Mouse (Mus musculus) forebrain, embryonic 11.5 days (tissue): ENCODE measurements at regions not wholly inside any gene's neighbourhood (a gene's known extent, or its start where the extent isn't known, plus 50 kb on each side); places are given as distances from the start of the nearest gene placed in this dataset.

ENCODE experiments used
- ATAC-seq: fragments of 200-750 bp; cut with Nextera tagmentation; replicated peaks from 2 replicates; pipeline ENCODE4 v1.8.0; 2017; ENCODE audit warnings: moderate TSS enrichment; ENCODE audit not compliant: low FRiP score
- DNase-seq: peaks from one replicate; pipeline ENCODE4 v3.0.0-alpha.2; 2017; ENCODE audit warnings: low spot score
- H3K27ac ChIP-seq: fragments of 300-500 bp; sonication (generic); 2 replicates; pipeline ENCODE4 v1.5.1; 2014; ENCODE audit warnings: low read depth, low read length
- H3K27me3 ChIP-seq: fragments of 300-500 bp; sonication (generic); 2 replicates; pipeline ENCODE4 v1.6.1; 2014; ENCODE audit warnings: mild to moderate bottlenecking, low read length, mixed read lengths; ENCODE audit not compliant: control insufficient read depth, insufficient read depth
- H3K36me3 ChIP-seq: fragments of 300-500 bp; sonication (generic); 2 replicates; pipeline ENCODE4 v1.6.1; 2014; ENCODE audit warnings: mild to moderate bottlenecking, low read length, moderate library complexity, mixed read lengths; ENCODE audit not compliant: control insufficient read depth, insufficient read depth
- H3K4me1 ChIP-seq: fragments of 300-500 bp; sonication (generic); replicated peaks from 2 replicates; pipeline ENCODE4 v1.6.1; 2014; ENCODE audit warnings: low read length, mixed read lengths; ENCODE audit not compliant: control insufficient read depth, insufficient read depth
- H3K4me2 ChIP-seq: fragments of 300-500 bp; sonication (generic); 2 replicates; pipeline ENCODE4 v1.6.1; 2014; ENCODE audit warnings: low read depth, mild to moderate bottlenecking, low read length, moderate library complexity, mixed read lengths; ENCODE audit not compliant: severe bottlenecking
- H3K4me3 ChIP-seq: fragments of 300-500 bp; sonication (generic); 2 replicates; pipeline ENCODE4 v1.5.1; 2014; ENCODE audit warnings: low read depth, low read length
- H3K9ac ChIP-seq: fragments of 300-500 bp; sonication (generic); 2 replicates; pipeline ENCODE4 v1.6.1; 2014; ENCODE audit warnings: low read length
- H3K9me3 ChIP-seq: fragments of 300-500 bp; sonication (generic); 2 replicates; pipeline ENCODE4 v1.6.1; 2016; ENCODE audit warnings: low read length, mixed read lengths; ENCODE audit not compliant: control insufficient read depth
- WGBS: fragments of 180-500 bp; shearing (Covaris S2); extraction: QIAGEN DNeasy Blood & Tissue Kit; methylation state at CpG from one replicate; pipeline ENCODE4 v1.1.7; 2014; 5-methylcytosine and 5-hydroxymethylcytosine counted together

- no peaks in the 10 kb centered on the region for H3K36me3 ChIP-seq
- no peaks in the 10 kb centered on the region for H3K9me3 ChIP-seq
- no peak for DNase-seq
- H3K27ac ChIP-seq: no peak overlapping the region
- H3K9ac ChIP-seq: no peak overlapping the region
- ATAC-seq: no peak
- H3K4me1 ChIP-seq: no peaks in the 10 kb centered on the region
- H3K27me3 ChIP-seq: no peaks in the 10 kb centered on the region
- WGBS: 95% methylated on average over 3 of the region's 3 CpGs
- no peak overlapping the region for H3K4me2 ChIP-seq
- H3K4me3 ChIP-seq: no peak overlapping the region
These were observed 1114.7 kb upstream of the Cited2 start for GRCm38 (mm10) chr10:16608339-16608738.

GRCm38 (mm10) chr10:16618752-16619151, 1104.3 kb upstream of the Cited2 start:
- H3K4me1 ChIP-seq: no peaks in the 10 kb centered on the region
- no peaks in the 10 kb centered on the region for H3K27me3 ChIP-seq
- H3K27ac ChIP-seq: no peak overlapping the region
- no peak overlapping the region for H3K9ac ChIP-seq
- no peaks in the 10 kb centered on the region for H3K36me3 ChIP-seq
- ATAC-seq (no peak), DNase-seq (no peak)
- WGBS: 92% methylated on average over 2 of the region's 2 CpGs
- no peak overlapping the region for H3K4me3 ChIP-seq
- no peaks in the 10 kb centered on the region for H3K9me3 ChIP-seq
- no peak overlapping the region for H3K4me2 ChIP-seq

- ATAC-seq: no peak
- H3K9me3 ChIP-seq: no peaks in the 10 kb centered on the region
- no peak overlapping the region for H3K27ac ChIP-seq
- H3K4me2 ChIP-seq: no peak overlapping the region
- H3K36me3 ChIP-seq: no peaks in the 10 kb centered on the region
- H3K9ac ChIP-seq: no peak overlapping the region
- no peak for DNase-seq
- no peak overlapping the region for H3K4me3 ChIP-seq
- no peaks in the 10 kb centered on the region for H3K4me1 ChIP-seq
- WGBS: 91% methylated on average over 2 of the region's 2 CpGs
- no peaks in the 10 kb centered on the region for H3K27me3 ChIP-seq
These were observed 1103.4 kb upstream of the Cited2 start for GRCm38 (mm10) chr10:16619584-16619983.

- Histone ChIP-seq H3K27me3 (no peaks in the 10 kb centered on the region), H3K36me3 (no peaks in the 10 kb centered on the region), H3K9ac (no peak overlapping the region), H3K4me1 (no peaks in the 10 kb centered on the region), H3K4me3 (no peak overlapping the region), H3K27ac (no peak overlapping the region), H3K9me3 (no peaks in the 10 kb centered on the region), H3K4me2 (no peak overlapping the region)
- 44% methylated on average over 6 of the region's 6 CpGs for WGBS
- no peak for ATAC-seq
- no peak for DNase-seq
These were observed 1102.0 kb upstream of the Cited2 start for GRCm38 (mm10) chr10:16620804-16621559.

GRCm38 (mm10) chr10:16622821-16623220, 1100.2 kb upstream of the Cited2 start:
- Histone ChIP-seq H3K36me3 (no peaks in the 10 kb centered on the region), H3K4me1 (no peaks in the 10 kb centered on the region), H3K9me3 (no peaks in the 10 kb centered on the region), H3K27ac (no peak overlapping the region), H3K27me3 (no peaks in the 10 kb centered on the region), H3K4me2 (no peak overlapping the region), H3K4me3 (no peak overlapping the region), H3K9ac (no peak overlapping the region)
- ATAC-seq (no peak), DNase-seq (no peak)
- WGBS: 93% methylated on average over 3 of the region's 3 CpGs

- H3K27ac ChIP-seq: no peak overlapping the region
- 70% methylated on average over 2 of the region's 2 CpGs for WGBS
- H3K4me3 ChIP-seq: no peak overlapping the region
- no peaks in the 10 kb centered on the region for H3K4me1 ChIP-seq
- DNase-seq: no peak
- no peak overlapping the region for H3K4me2 ChIP-seq
- no peak for ATAC-seq
- H3K36me3 ChIP-seq: no peaks in the 10 kb centered on the region
- no peaks in the 10 kb centered on the region for H3K27me3 ChIP-seq
- H3K9ac ChIP-seq: no peak overlapping the region
- no peaks in the 10 kb centered on the region for H3K9me3 ChIP-seq
These were observed 1089.8 kb upstream of the Cited2 start for GRCm38 (mm10) chr10:16633236-16633635.

- DNase-seq (no peak), ATAC-seq (no peak)
- H3K9ac ChIP-seq: no peak overlapping the region
- no peak overlapping the region for H3K27ac ChIP-seq
- no peaks in the 10 kb centered on the region for H3K27me3 ChIP-seq
- H3K9me3 ChIP-seq: no peaks in the 10 kb centered on the region
- H3K4me3 ChIP-seq: no peak overlapping the region
- no peak overlapping the region for H3K4me2 ChIP-seq
- H3K36me3 ChIP-seq: no peaks in the 10 kb centered on the region
- H3K4me1 ChIP-seq: no peaks in the 10 kb centered on the region
- 93% methylated on average over 2 of the region's 2 CpGs for WGBS
These were observed 1087.6 kb upstream of the Cited2 start for GRCm38 (mm10) chr10:16635463-16635862.

- H3K4me1 ChIP-seq: no peaks in the 10 kb centered on the region
- no peaks in the 10 kb centered on the region for H3K27me3 ChIP-seq
- no peak overlapping the region for H3K4me3 ChIP-seq
- H3K9ac ChIP-seq: no peak overlapping the region
- ATAC-seq (no peak), DNase-seq (no peak)
- H3K27ac ChIP-seq: no peak overlapping the region
- H3K36me3 ChIP-seq: no peaks in the 10 kb centered on the region
- H3K9me3 ChIP-seq: no peaks in the 10 kb centered on the region
- no peak overlapping the region for H3K4me2 ChIP-seq
These were observed 1086.0 kb upstream of the Cited2 start for GRCm38 (mm10) chr10:16637006-16637405.

- H3K36me3 ChIP-seq: no peaks in the 10 kb centered on the region
- WGBS: 21% methylated on average over 2 of the region's 2 CpGs
- no peak overlapping the region for H3K4me3 ChIP-seq
- no peak for ATAC-seq
- H3K4me2 ChIP-seq: no peak overlapping the region
- no peak for DNase-seq
- no peak overlapping the region for H3K9ac ChIP-seq
- H3K27ac ChIP-seq: no peak overlapping the region
- H3K27me3 ChIP-seq: no peaks in the 10 kb centered on the region
- H3K4me1 ChIP-seq: no peaks in the 10 kb centered on the region
- no peaks in the 10 kb centered on the region for H3K9me3 ChIP-seq
These were observed 1084.9 kb upstream of the Cited2 start for GRCm38 (mm10) chr10:16638111-16638510.
